ENCODE assay signal across 9 mouse cellular contexts in the genomic region with DNA sequence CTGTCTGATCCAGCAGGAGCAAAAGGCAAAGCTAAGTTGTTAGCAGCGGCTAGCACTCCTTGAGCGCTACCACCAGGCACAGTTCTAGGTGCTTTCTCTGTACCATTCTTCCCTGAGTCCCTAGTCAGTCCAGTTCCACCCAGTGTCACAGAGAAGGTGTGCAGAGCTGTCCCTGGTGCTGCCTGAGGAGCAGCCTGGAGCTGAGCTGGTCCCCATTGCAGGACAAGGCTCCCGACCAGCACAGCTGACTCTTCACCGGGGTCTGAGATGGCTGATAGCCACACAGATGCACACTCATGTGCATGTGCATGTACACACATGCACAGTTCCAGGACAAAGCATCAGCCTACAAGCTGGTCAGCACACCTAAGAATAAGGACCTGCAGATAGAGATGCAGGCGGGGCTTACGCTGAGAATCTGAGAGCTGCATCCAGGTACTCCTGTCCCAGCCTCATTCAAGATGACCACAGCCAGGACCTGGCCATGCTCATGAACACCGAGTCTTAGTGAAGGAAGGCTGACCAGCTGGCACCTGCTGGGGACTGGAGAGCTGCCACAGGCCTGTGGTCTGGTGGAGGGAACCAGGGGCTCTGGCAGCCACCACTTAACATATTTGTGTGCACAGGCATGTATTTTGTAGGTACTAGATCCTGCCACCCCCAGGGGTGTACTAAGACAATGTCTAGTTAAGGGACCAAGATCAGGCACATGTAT. TPM values are rescaled to one million over a fixed set of nuclear protein-coding genes. Genes with fewer than 3 reads are reported as not detected.
DNase-seq lines count a peak whose midpoint lies in the region; ATAC-seq and TF ChIP-seq lines count a peak whose summit lies in the region.
"Had no signal": no experiment of that assay in that cellular context is flagged by ENCODE, and none has a peak within 500 bp of the region (broad histone marks: within the 10 kb centered on the region; RNA-seq: fewer than 3 reads in every experiment).

No protein-coding gene starts in this region.

- no peak overlapping the region for H3K4me2 ChIP-seq in lung, embryonic 14.5 days
- H3K4me2 ChIP-seq in embryonic facial prominence, embryonic 14.5 days (ENCODE audit: low read depth, low read length), result no peak overlapping the region
- H3K4me2 ChIP-seq in hindbrain, postnatal 0 days (ENCODE audit: low read depth, low read length), result no peak overlapping the region
- H3K4me2 ChIP-seq: intestine, embryonic 15.5 days had no signal

- WGBS in lung, embryonic 14.5 days, result 74% methylated on average over 7 of the region's 7 CpGs
- WGBS in embryonic facial prominence, embryonic 14.5 days, result 83% methylated on average over 7 of the region's 7 CpGs
- WGBS in hindbrain, postnatal 0 days, result 86% methylated on average over 7 of the region's 7 CpGs

- ATAC-seq in CD4-positive, CD25-positive, alpha-beta regulatory T cell, adult 4 months, result no peak
- ATAC-seq in lung, embryonic 14.5 days (ENCODE audit: insufficient read depth), result no peak
- no peak for ATAC-seq in embryonic facial prominence, embryonic 14.5 days (ENCODE audit: low read depth)
- no peak for ATAC-seq in hindbrain, postnatal 0 days
- ATAC-seq: intestine, embryonic 15.5 days had no signal

- no peak for TF ChIP-seq CTCF in lung, embryonic 14.5 days (IDR thresholded peaks at IDR 0.05; ENCODE audit: low read depth)
- TF ChIP-seq CTCF in hindbrain, postnatal 0 days (IDR thresholded peaks at IDR 0.05; ENCODE audit: low read depth), result no peak

- no peaks in the 10 kb centered on the region for H3K9me3 ChIP-seq in lung, embryonic 14.5 days (ENCODE audit: low read depth, low read length)
- no peaks in the 10 kb centered on the region for H3K9me3 ChIP-seq in embryonic facial prominence, embryonic 14.5 days (ENCODE audit: control insufficient read depth, low read length)
- no peaks in the 10 kb centered on the region for H3K9me3 ChIP-seq in hindbrain, postnatal 0 days (ENCODE audit: low read length)
- H3K9me3 ChIP-seq: intestine, embryonic 15.5 days had no signal

- no peaks in the 10 kb centered on the region for H3K27me3 ChIP-seq in lung, embryonic 14.5 days (ENCODE audit: insufficient read depth, low read length)
- H3K27me3 ChIP-seq in embryonic facial prominence, embryonic 14.5 days (replicated peaks; ENCODE audit: control insufficient read depth, insufficient read depth, low read length), result no peaks in the 10 kb centered on the region
- H3K27me3 ChIP-seq in hindbrain, postnatal 0 days (ENCODE audit: insufficient read depth, low read length), result no peaks in the 10 kb centered on the region
- H3K27me3 ChIP-seq: intestine, embryonic 15.5 days had no signal

- no peaks in the 10 kb centered on the region for H3K36me3 ChIP-seq in lung, embryonic 14.5 days (ENCODE audit: insufficient read depth)
- no peaks in the 10 kb centered on the region for H3K36me3 ChIP-seq in embryonic facial prominence, embryonic 14.5 days (ENCODE audit: control insufficient read depth, insufficient read depth, low read length)
- no peaks in the 10 kb centered on the region for H3K36me3 ChIP-seq in hindbrain, postnatal 0 days (ENCODE audit: insufficient read depth, low read length)
- H3K36me3 ChIP-seq: intestine, embryonic 15.5 days had no signal

- peaks cover 8% of the 10 kb centered on the region; the same call in 1 of the 2 replicates for H3K4me1 ChIP-seq in lung, embryonic 14.5 days (ENCODE audit: insufficient read depth)
- peaks cover 11% of the 10 kb centered on the region for H3K4me1 ChIP-seq in embryonic facial prominence, embryonic 14.5 days (ENCODE audit: control insufficient read depth, insufficient read depth, low read length)
- H3K4me1 ChIP-seq in hindbrain, postnatal 0 days (ENCODE audit: insufficient read depth, low read length), result peaks cover 15% of the 10 kb centered on the region

- H3K27ac ChIP-seq in lung, embryonic 14.5 days (ENCODE audit: low read depth), result no peak overlapping the region
- H3K27ac ChIP-seq in embryonic facial prominence, embryonic 14.5 days (replicated peaks; ENCODE audit: low read depth, low read length), result no peak overlapping the region
- no peak overlapping the region for H3K27ac ChIP-seq in hindbrain, postnatal 0 days
- H3K27ac ChIP-seq: intestine, embryonic 15.5 days had no signal

- DNase-seq in CD4-positive, CD25-positive, alpha-beta regulatory T cell, adult 2 months (ENCODE audit: low read depth, low spot score), result peak; percentile 5
- peak; percentile 32 for DNase-seq in lung, embryonic 14.5 days
- DNase-seq in lung, postnatal 25 days (ENCODE audit: low spot score), result no peak
- peak; percentile 73 for DNase-seq in cerebellum, adult 11 months
- peak; percentile 23 for DNase-seq in embryonic facial prominence, embryonic 14.5 days (ENCODE audit: low spot score)
- no peak for DNase-seq in c-Kit-positive CD71-positive TER-119-positive erythroid progenitor cells, embryonic 14.5 days (ENCODE audit: low spot score)
- no peak for DNase-seq in hindbrain, postnatal 0 days (ENCODE audit: low spot score)

- H3K4me3 ChIP-seq in lung, embryonic 14.5 days (ENCODE audit: low read depth, low read length), result no peak overlapping the region
- no peak overlapping the region for H3K4me3 ChIP-seq in embryonic facial prominence, embryonic 14.5 days (ENCODE audit: low read depth, low read length)
- H3K4me3 ChIP-seq in hindbrain, postnatal 0 days (ENCODE audit: low read length), result no peak overlapping the region
- H3K4me3 ChIP-seq: intestine, embryonic 15.5 days had no signal

- no peak overlapping the region for H3K9ac ChIP-seq in lung, embryonic 14.5 days
- H3K9ac ChIP-seq in embryonic facial prominence, embryonic 14.5 days (ENCODE audit: low read depth, low read length), result no peak overlapping the region
- H3K9ac ChIP-seq in hindbrain, postnatal 0 days (replicated peaks; ENCODE audit: low read length), result no peak overlapping the region
- H3K9ac ChIP-seq: intestine, embryonic 15.5 days had no signal

RNA-seq across cellular contexts. Expression of gene Slc2a9, which starts 25.1 kb away (rescaled TPM):
- polyA plus RNA-seq in CD4-positive, CD25-positive, alpha-beta regulatory T cell, adult 4 months (2017; shearing (Covaris generic)), result 1 to 10 TPM; 7.9 TPM
- polyA plus RNA-seq in lung, embryonic 14.5 days (2014; fragmentation: Nextera tagmentation; extraction: Ambion mirVana), result 0.64 and 2.2 TPM in 2 replicates
- polyA plus RNA-seq in embryonic facial prominence, embryonic 14.5 days (2014; fragmentation: Nextera tagmentation; extraction: Ambion mirVana), result 0.56 and 0.76 TPM in 2 replicates
- total RNA-seq in hindbrain, postnatal 0 days (2014; rRNA removed), result 0.86 and 1.7 TPM in 2 replicates
- 0.52 and 1.0 TPM in 2 replicates for polyA plus RNA-seq in hindbrain, postnatal 0 days (2015; fragmentation: Nextera tagmentation; extraction: Ambion mirVana)

Comparison
In these comparisons a context has a peak if more than half of its experiments do, and no peak if none do; other contexts are left out.
1. DNase-seq: peak in CD4-positive, CD25-positive, alpha-beta regulatory T cell, adult 2 months (single experiment), lung, embryonic 14.5 days (single experiment), cerebellum, adult 11 months (single experiment) and embryonic facial prominence, embryonic 14.5 days (single experiment); none in lung, postnatal 25 days (single experiment), c-Kit-positive CD71-positive TER-119-positive erythroid progenitor cells, embryonic 14.5 days (single experiment) and hindbrain, postnatal 0 days (single experiment).